Mouse (Mus musculus): Measurements from ENCODE around the gene Capn8.
A peak's percentile ranks its signal among the peaks of the same experiment; 100 is the strongest.

Capn8 gene

GRCm38 (mm10) chr1:182564408-182565120 lies at the start of gene Capn8:
Gene Capn8, plus strand, starts transcription at chr1:182565007.
- no peak for DNase-seq (ENCODE audit: low spot score in 2 of 2)

- peak; percentile 72 to 88 for DNase-seq (ENCODE audit: low spot score in 2 of 2)
These were observed 47.8 kb upstream of the Capn8 start, which contains the start of gene Capn2 for GRCm38 (mm10) chr1:182516758-182517676. Gene Capn2, minus strand, starts transcription at chr1:182517608.

GRCm38 (mm10) chr1:182517677-182518011 lies 47.2 kb upstream of the Capn8 start:
- no peak for DNase-seq (ENCODE audit: low spot score in 2 of 2)

- no peak for DNase-seq (ENCODE audit: low spot score in 2 of 2)
These were observed 46.6 kb upstream of the Capn8 start for GRCm38 (mm10) chr1:182518143-182518680.

GRCm38 (mm10) chr1:182518811-182519210 lies 46.0 kb upstream of the Capn8 start:
- DNase-seq (ENCODE audit: low spot score in 2 of 2) = no peak

GRCm38 (mm10) chr1:182519341-182519740 lies 45.5 kb upstream of the Capn8 start:
- DNase-seq (ENCODE audit: low spot score in 2 of 2) = no peak

- DNase-seq (ENCODE audit: low spot score in 2 of 2) = peak; percentile 62 to 74
These were observed 44.5 kb upstream of the Capn8 start for GRCm38 (mm10) chr1:182520091-182520937.

- no peak for DNase-seq (ENCODE audit: low spot score in 2 of 2)
These were observed 43.8 kb upstream of the Capn8 start for GRCm38 (mm10) chr1:182520938-182521500.

GRCm38 (mm10) chr1:182522961-182523360 lies 41.8 kb upstream of the Capn8 start:
- DNase-seq (ENCODE audit: low spot score in 2 of 2) = no peak

GRCm38 (mm10) chr1:182523692-182524091 lies 41.1 kb upstream of the Capn8 start:
- no peak for DNase-seq (ENCODE audit: low spot score in 2 of 2)

GRCm38 (mm10) chr1:182525601-182526000 lies 39.2 kb upstream of the Capn8 start:
- no peak for DNase-seq (ENCODE audit: low spot score in 2 of 2)

- no peak for DNase-seq (ENCODE audit: low spot score in 2 of 2)
These were observed 37.5 kb upstream of the Capn8 start for GRCm38 (mm10) chr1:182527261-182527766.

- DNase-seq (ENCODE audit: low spot score in 2 of 2) = peak in 1 of 2 experiments; percentile 45
These were observed 36.6 kb upstream of the Capn8 start for GRCm38 (mm10) chr1:182527921-182528858.

- no peak for DNase-seq (ENCODE audit: low spot score in 2 of 2)
These were observed 31.2 kb upstream of the Capn8 start for GRCm38 (mm10) chr1:182533583-182533982.

- DNase-seq (ENCODE audit: low spot score in 2 of 2) = no peak
These were observed 29.7 kb upstream of the Capn8 start for GRCm38 (mm10) chr1:182535080-182535481.

- peak; percentile 58 to 77 for DNase-seq (ENCODE audit: low spot score in 2 of 2)
These were observed 25.5 kb upstream of the Capn8 start for GRCm38 (mm10) chr1:182539023-182539940.

GRCm38 (mm10) chr1:182542110-182542509 lies 22.7 kb upstream of the Capn8 start:
- no peak for DNase-seq (ENCODE audit: low spot score in 2 of 2)

- no peak for DNase-seq (ENCODE audit: low spot score in 2 of 2)
These were observed 21.7 kb upstream of the Capn8 start for GRCm38 (mm10) chr1:182543136-182543535.

- no peak for DNase-seq (ENCODE audit: low spot score in 2 of 2)
These were observed 20.9 kb upstream of the Capn8 start for GRCm38 (mm10) chr1:182543906-182544305.
